Mouse (Mus musculus) E14TG2a.4 (cell line): ENCODE measurements around the gene Pigg.
"Not testable (repeated sequence)": the region's sequence is repeated elsewhere in the genome, so short reads cannot be mapped to it uniquely, and the experiment has no call there.

Source experiments
- CTCF ChIP-seq: conservative IDR thresholded peaks from 2 replicates; pipeline ENCODE4 v1.5.1; 2014; ENCODE audit warnings: low read length
- NANOG ChIP-seq: IDR thresholded peaks from 2 replicates; pipeline ENCODE4 v1.6.1; 2014; ENCODE audit warnings: borderline replicate concordance, low read length, mixed read lengths

GRCm38 (mm10) chr5:108271345-108271744 is 41.1 kb upstream of the Pigg start:
- not testable (repeated sequence) for TF ChIP-seq CTCF, NANOG
